Mouse (Mus musculus): ENCODE data around the gene Tex36.

Gene Tex36

GRCm38 (mm10) chr7:133602058-133602457 is at the start of gene Tex36:
Gene Tex36 (minus strand): TSS chr7:133602158.
- DNase-seq (ENCODE audit: low spot score), result no peak

GRCm38 (mm10) chr7:133645716-133646115 is 43.8 kb upstream of the Tex36 start:
- no peak for DNase-seq (ENCODE audit: low spot score)

GRCm38 (mm10) chr7:133638821-133639220 is 36.9 kb upstream of the Tex36 start:
- DNase-seq (ENCODE audit: low spot score), result no peak

GRCm38 (mm10) chr7:133638306-133638705 is 36.3 kb upstream of the Tex36 start:
- DNase-seq (ENCODE audit: low spot score), result no peak

GRCm38 (mm10) chr7:133637361-133638305 is 35.7 kb upstream of the Tex36 start, which contains the start of gene Edrf1:
Gene Edrf1 (plus strand): TSS chr7:133637543.
- peak; percentile 96 for DNase-seq (ENCODE audit: low spot score)

- peak; percentile 81 for DNase-seq (ENCODE audit: low spot score)
Measured at GRCm38 (mm10) chr7:133636738-133637352, 34.9 kb upstream of the Tex36 start.

GRCm38 (mm10) chr7:133634932-133635650 is 33.1 kb upstream of the Tex36 start:
- no peak for DNase-seq (ENCODE audit: low spot score)

- DNase-seq (ENCODE audit: low spot score), result no peak
Measured at GRCm38 (mm10) chr7:133632476-133632875, 30.5 kb upstream of the Tex36 start.

- no peak for DNase-seq (ENCODE audit: low spot score)
Measured at GRCm38 (mm10) chr7:133630821-133631220, 28.9 kb upstream of the Tex36 start.

- no peak for DNase-seq (ENCODE audit: low spot score)
Measured at GRCm38 (mm10) chr7:133627184-133627936, 25.4 kb upstream of the Tex36 start.

- no peak for DNase-seq (ENCODE audit: low spot score)
Measured at GRCm38 (mm10) chr7:133623226-133623625, 21.3 kb upstream of the Tex36 start.

- no peak for DNase-seq (ENCODE audit: low spot score)
Measured at GRCm38 (mm10) chr7:133620721-133621120, 18.8 kb upstream of the Tex36 start.

GRCm38 (mm10) chr7:133612981-133613380 is 11.0 kb upstream of the Tex36 start:
- no peak for DNase-seq (ENCODE audit: low spot score)

GRCm38 (mm10) chr7:133609585-133609984 is 7.6 kb upstream of the Tex36 start:
- DNase-seq (ENCODE audit: low spot score), result no peak

GRCm38 (mm10) chr7:133608631-133609340 is 6.8 kb upstream of the Tex36 start:
- no peak for DNase-seq (ENCODE audit: low spot score)

GRCm38 (mm10) chr7:133607883-133608575 is 6.1 kb upstream of the Tex36 start:
- no peak for DNase-seq (ENCODE audit: low spot score)

- no peak for DNase-seq (ENCODE audit: low spot score)
Measured at GRCm38 (mm10) chr7:133607331-133607730, 5.4 kb upstream of the Tex36 start.

GRCm38 (mm10) chr7:133604427-133605081 is 2.6 kb upstream of the Tex36 start:
- no peak for DNase-seq (ENCODE audit: low spot score)

- no peak for DNase-seq (ENCODE audit: low spot score)
Measured at GRCm38 (mm10) chr7:133603156-133603555, 1.2 kb upstream of the Tex36 start.

GRCm38 (mm10) chr7:133600558-133600957 is 1.4 kb downstream of the Tex36 start:
- DNase-seq (ENCODE audit: low spot score), result no peak
